Mouse (Mus musculus) right cerebral cortex, postnatal 14 days (tissue): ENCODE measurements at regions not wholly inside any gene's neighbourhood (a gene's known extent, or its start where the extent isn't known, plus 50 kb on each side); places are given as distances from the start of the nearest gene placed in this dataset.

Source experiments
- DNase-seq: peaks from one replicate; pipeline ENCODE4 v3.0.0; 2022

DNA sequence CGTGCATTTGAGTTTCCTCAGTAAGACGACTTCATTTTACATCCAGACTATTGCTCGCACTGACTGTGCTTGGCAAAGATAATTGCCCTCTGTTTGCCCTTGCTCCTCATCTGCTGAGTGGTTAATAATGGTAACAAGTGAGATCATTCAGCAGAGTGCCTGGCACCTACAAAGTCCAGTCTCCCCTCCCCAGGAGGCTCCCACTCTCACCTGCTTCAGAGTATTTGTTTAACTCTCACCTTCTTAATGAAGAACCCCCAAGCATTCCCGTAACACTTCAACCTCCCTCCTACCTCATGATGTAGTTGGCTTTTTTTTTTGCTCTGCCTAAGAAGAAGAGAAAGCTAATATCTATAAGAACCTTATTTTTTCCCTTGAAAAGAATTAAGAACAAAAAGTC is 288.6 kb upstream of the Sel1l start:
- no peak for DNase-seq

DNA sequence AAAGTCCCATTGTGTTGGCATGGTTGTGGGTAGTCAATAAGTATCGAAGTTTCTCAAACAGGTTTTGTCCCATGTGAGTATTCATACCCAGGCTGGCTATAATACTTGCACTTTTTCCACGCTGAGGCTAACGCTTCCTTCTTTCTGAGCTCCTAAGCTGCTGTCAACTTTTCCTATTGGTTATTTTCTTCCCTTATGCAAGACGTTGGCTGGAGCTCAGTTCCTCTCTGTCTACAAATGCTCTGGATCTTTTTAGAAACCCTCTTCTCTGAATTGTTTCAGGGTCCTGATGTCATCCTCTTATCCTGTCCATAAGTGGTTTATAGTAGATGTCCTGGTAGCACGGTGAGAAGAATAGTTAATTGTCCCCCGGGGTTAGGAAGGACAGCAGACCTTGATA is 278.7 kb upstream of the Sel1l start:
- DNase-seq: no peak

DNA sequence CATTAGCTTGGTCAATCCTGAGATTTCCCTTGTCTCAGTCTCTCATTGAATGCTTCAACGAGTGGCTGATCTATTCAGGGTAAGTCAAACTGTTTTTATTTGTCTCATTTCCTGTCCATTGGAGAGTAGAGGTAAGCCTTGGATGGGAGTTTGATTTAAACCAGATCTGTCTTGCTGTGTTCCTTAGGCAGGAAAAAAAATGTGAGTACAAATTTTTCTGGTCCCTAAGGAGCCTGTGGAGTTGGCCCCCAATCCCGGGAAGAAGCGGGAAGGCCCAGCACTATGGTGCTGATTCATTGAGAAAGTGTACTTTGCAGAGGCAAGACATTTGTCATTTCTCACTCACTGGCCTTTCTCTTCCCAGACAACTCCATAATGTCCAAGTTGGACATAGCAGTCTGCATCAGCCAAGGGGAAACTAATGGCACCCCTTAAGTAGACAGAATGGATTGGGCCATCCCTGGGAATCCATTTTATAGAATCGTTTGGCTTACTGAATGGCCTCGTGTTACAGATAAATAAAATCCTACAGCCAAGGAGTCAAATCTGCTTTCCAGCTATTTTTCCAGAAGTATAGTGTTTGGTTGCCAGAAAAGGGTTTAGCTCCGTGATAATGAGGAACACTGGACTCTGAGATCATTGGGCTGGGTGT is 271.3 kb upstream of the Sel1l start:
- no peak for DNase-seq

DNA sequence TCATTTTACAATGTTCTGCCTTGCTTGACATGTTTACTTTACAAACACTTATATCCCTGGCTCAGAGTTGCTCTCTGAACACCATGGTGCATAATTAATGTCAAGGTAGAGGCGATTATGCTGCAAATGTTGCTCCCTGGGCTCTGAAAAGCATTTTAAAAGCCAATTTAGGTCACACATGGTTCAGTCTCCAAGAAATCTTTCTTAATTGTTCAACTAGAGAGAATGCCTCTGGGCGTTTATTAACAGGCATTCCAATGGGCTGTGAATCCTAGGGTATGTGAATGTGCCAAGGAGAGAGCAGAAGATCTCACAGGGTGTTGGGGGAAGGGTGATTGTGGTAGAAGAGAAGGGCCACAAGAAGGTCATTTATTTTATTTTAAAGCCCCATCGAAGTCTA is 260.7 kb upstream of the Sel1l start:
- no peak for DNase-seq

GRCm38 (mm10) chr12:92100080-92100479 is 251.1 kb upstream of the Sel1l start:
- no peak for DNase-seq

GRCm38 (mm10) chr12:92092794-92093365 is 243.9 kb upstream of the Sel1l start:
- no peak for DNase-seq

DNA sequence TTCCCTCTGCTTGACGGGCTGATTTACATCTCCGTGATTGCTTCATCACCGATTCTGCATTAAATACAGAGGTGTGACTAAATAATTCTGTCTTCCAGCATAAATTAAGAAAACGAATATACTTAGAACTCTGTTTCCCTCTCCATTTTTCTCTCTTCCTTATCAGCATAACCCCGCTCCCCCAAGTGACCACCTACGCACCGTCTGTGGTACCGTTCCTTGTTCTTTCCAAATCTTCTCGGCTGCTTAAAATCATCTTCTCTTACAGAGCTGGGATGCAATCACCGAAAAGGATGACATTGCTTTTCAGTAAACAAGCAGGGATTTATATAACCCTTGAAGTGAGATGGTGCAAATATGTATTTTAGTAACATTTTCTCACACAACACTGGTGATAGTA is 224.3 kb upstream of the Sel1l start:
- peak; percentile 54 for DNase-seq

DNA sequence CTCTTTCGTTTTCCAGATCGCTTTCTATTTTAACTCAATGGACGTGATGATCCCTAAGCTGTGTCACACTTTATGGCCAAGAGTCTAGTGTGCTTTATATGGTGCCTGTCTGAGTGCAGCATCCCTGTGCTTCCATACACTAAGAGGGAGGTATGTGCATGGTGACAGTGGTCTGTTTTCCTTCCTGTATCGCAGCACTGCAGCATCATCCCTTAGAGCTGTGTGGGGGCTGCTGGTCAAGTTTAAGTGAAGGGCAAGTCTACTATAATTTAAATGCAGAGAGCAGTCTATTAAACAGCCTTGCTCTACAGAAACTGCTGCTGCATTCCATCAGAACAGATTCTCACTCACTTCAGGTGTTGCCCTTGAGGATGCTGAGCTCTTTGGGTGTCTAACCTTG is 213.8 kb upstream of the Sel1l start:
- DNase-seq: no peak

DNA sequence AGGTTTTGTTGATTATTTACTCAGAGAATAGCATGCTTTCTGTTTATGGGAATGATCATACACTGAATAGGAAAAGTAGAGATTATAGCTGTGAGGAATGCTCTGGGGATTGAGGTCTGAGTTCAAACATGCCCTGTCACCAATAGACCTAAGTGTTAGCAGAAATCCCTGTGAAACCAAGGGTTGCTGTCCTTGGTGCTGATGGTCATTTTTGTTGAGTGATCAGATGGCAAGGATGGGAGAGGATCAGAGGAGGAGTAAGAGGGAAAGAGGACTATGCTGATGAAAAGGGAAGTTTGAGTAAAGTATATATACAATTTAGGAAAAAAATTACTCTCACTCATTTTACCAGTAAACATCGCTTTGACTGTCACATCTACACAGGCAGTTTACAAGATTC is 191.5 kb upstream of the Sel1l start:
- no peak for DNase-seq

DNA sequence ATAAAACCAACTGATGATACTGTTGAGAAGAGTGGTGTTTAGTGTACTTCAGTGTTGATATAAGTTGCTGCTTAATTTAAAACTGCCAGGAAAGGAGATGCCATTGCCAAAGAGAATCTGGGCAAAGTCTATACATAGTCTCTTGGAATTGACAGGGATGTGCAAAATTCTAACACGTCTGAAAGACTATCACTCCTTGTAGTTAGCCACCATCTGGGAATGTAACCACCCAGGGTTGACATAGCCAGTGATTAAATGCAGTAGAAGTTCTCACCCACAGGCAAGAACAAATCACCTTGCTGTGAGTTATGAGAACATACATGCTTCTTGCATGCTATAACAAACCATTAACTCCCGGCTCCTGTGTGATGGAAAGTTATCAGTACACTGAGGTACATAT is 180.2 kb upstream of the Sel1l start:
- DNase-seq: no peak

- DNase-seq: no peak
Measured at GRCm38 (mm10) chr12:92028354-92028753, 179.4 kb upstream of the Sel1l start.

DNA sequence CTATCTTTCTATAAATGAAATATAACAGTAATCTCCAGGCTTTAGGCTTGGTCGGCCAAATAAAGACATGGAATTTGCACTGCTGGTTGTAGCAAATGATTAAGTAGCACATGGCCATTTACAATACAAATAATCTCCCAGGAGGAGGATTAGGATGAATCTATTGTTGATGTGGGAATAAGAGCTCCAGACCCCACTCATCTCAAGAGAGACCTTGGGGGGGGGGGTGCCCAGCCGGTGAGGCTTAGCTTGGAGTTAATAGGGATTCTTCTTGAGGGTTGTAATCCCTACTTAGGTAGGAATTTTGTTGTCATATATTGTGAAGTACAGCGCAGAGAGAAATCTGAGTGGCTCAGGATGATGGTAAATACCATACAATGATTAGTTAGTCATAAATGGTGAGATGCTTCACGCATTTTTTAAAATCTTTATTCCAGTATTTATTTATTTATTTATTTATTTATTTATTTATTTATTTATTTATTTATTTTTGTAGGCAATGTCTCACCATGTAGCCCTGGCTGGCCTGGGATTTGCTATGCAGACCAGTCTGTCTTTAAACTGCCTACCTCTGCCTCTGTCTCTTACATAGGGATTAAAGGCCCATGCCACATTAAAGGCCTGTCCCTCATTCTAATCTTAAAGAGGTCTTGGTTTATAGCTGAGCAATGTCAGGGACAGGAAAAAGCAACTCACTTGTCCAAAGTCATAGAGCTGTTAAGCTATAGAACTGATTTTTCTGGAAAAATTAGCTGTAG is 175.7 kb upstream of the Sel1l start:
- no peak for DNase-seq

DNA sequence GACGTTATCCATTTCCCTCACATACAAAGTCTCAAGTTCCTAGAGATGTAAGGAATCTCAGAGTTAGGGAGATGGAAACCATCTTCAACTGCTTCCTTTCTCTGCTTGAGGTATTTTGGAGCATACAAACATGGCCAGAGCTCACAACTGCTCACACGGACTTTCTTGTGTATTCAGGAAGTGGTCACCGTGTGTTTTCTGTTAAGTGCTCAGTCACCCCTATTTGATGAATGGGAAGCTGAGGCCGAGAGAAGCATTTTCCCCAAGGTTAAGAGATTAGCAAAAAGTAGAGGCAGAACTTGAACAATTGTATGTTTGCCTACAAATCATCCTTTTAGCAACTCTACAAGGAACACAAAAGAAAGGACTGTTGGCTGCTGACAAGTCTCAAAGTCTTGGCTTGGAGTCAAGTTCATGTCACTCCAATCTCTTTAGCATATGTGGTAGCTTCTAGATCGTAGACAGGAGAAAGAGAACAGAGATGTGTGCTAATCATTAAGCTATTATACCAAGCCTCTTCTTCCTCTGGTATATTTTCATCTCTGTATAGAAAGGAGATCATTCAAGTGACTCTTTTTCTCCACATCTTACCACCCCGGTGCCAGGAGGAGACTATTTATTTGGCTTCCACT is 170.8 kb upstream of the Sel1l start:
- no peak for DNase-seq

GRCm38 (mm10) chr12:92015373-92015772 is 166.4 kb upstream of the Sel1l start:
- DNase-seq: no peak

GRCm38 (mm10) chr12:92013979-92014378 is 165.0 kb upstream of the Sel1l start:
- DNase-seq: no peak

- DNase-seq: peak; percentile 57
Measured at GRCm38 (mm10) chr12:92013244-92013643, 164.3 kb upstream of the Sel1l start.

DNA sequence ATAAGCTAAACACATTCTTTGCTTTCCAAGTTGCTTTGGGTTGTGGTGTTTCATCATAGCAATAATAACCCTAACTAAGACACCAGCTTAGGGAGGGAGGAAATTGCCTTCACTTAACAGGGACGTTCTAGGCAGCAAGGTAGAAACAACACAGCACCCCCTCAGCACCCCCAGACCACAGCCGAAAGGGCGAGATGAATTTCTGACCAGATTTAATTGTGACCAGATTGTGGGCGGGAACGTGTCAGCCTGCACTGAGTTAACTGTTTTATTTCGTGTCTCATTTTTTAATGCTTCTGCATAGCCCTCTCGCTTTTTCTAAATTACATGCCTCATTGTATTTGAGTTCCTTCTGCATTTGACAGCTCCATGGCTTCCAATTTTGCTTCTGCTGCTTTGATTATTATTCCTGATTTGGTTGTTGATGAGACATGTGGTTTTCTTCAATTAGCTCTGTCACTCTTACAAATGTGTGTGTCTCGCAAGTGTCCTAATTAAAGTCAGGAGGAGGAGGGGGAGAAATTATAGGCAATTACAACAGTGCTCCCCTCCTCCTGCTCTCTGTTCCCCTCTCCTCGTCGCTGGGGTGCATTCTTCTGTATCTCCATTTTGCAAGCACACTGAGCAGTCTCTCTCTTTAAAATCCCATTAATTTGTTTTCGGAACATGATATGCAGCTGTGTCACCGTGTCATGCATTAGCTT is 155.6 kb upstream of the Sel1l start:
- no peak for DNase-seq

DNA sequence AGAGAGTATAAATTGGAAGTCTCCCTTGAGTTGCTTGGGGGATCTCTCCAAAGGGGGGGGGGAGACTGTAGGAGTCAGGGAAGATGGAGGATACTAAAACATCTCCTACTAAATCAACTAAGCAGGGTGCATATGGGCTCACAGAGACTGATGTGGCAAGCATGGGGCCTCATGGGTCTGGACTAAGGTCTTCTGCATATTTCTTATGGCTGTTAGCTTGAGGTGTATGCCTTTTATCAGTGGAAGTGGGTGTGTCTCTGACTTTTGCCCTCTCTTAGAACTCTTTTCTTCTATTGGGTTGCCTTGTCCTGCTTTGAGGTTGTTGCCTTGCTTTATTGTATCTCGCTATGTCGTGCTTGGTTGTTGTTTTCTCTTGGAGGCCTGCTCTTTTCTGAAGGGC is 150.1 kb upstream of the Sel1l start:
- no peak for DNase-seq

- DNase-seq: no peak
Measured at GRCm38 (mm10) chr12:91997404-91997803, 148.4 kb upstream of the Sel1l start.

GRCm38 (mm10) chr12:91995545-91995944 is 146.6 kb upstream of the Sel1l start:
- no peak for DNase-seq

GRCm38 (mm10) chr12:91986448-91986847 is 137.5 kb upstream of the Sel1l start:
- no peak for DNase-seq

GRCm38 (mm10) chr12:91980321-91980720 is 131.4 kb upstream of the Sel1l start:
- no peak for DNase-seq

GRCm38 (mm10) chr12:91971045-91971444 is 122.1 kb upstream of the Sel1l start:
- no peak for DNase-seq
